Mouse (Mus musculus) megakaryocyte, adult 5-6 weeks (primary cell): ENCODE measurements around the gene Tcte1. TPM values are rescaled to one million over a fixed set of nuclear protein-coding genes. Genes with fewer than 3 reads are reported as not detected.
A peak's percentile ranks its signal among the peaks of the same experiment; 100 is the strongest.

Source experiments
- ATAC-seq: 2 replicates; pipeline ENCODE4 v1.8.0; 2016; ENCODE audit warnings: mild to moderate bottlenecking, inconsistent platforms; ENCODE audit not compliant: poor library complexity, severe bottlenecking
- total RNA-seq, 2 experiments: library from RNA; stranded (forward) in 1 of 2; stranded (reverse) in 1 of 2; fragments of 153-499, 151-499 nt in 1 of 2; fragments of 221-1000, 200-1000 nt in 1 of 2; gene quantifications; 2 replicates each; pipeline versions ENCODE4 v1.2.3 to v1.2.4; 2015 to 2017

Gene Tcte1
- total RNA-seq, 2 experiments from 2014 or later = not detected

DNA sequence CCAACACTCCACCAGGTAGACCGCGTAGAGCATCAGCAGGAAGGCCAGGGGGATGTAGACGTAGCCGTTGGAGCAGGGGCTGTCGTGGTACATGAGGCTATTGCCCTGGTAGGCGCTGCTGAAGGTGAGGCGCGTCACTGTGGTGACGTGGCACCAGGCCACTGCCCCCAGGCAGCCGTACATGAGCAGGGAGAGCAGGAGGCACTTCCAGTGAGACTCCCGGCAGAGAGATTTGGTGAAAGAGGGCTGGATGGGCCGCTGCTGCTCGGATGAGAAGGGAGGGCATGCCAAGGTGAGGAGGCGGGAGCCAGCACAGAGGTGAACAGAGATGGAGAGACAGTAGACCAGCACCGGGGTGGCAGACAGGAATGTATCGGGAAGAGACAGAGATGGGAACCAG is 23.7 kb downstream of the Tcte1 start:
- ATAC-seq = no peak

- ATAC-seq = no peak
Observed at GRCm38 (mm10) chr17:45547461-45548190, 24.4 kb downstream of the Tcte1 start.

DNA sequence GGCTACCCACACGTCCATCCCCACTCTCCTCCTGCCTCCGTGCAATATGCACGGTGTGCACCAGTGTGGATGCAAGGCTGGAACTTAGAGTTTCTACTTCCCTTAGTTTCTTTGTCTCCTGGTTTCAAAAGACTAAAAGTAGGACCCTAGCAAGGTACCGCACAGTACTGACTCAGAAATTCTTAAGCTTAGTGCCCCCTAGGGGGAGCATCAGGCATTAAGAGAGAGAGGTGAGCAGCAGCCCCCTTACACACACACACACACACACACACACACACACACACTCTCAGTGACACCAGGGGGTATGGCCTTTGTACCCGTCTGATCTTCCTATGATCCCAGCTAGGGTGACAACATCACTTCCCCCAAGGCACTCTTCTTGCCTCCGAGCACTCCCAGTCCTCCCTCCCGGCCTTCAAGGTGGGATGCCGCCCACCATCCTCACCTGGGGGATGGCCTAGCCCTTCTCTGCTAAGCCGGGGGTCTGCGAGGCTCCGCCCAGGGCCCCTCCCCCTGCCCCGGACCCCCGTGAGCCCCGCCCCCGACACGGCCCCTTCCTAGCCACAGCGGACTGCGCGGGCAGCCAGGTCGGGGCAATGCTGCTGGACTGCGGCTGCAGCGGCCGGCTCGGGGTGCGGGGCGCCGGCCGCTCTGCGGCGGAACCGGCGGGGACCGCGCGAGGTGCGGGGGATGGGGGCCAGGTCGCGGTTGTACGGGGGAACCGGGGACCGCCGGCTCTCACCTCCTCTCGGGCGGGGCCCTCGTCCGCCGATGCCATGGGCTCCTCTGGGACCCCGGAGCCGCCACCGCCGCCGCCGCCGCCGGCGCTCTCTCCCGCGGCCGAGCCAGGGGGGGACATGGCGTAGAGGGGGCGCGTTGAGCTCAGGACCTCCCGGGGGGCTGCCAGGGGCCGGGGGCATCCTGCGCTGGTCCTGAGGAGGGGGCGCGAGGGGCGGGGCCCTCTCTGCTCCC is 25.6 kb downstream of the Tcte1 start:
- ATAC-seq = no peak

DNA sequence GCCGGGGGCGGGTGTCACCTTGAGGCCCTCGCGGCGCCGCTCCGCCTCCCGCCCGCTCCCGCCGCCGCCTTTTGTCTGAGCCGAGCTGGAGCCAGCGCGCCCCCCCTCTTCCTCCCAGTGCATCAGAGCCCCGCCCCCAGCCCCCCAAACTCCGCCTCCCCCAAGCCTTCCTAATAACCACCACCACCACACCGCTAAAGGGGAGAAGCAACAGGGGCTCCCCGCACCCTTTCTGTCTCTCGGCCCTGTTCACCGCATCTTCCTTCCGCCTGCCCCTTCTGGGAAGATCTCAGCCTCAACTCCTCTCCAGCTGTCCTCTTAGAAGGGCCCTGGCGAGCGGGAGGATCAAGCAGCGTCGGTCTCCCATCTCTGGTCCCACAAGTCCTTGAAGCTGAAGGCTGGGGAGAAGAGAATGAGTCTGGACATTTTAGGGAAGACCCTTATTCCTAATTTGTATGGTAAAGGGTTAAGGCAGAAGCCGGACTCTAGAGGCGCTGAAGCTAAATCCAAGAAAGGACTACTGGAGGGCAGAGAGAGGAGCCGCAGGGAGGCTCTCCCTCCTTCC is 26.5 kb downstream of the Tcte1 start, which contains the start of gene Tmem151b:
TSS of gene Tmem151b (minus strand) at position 61 of the 565 bp plus-strand sequence.
- no peak for ATAC-seq

GRCm38 (mm10) chr17:45550253-45550652 is 27.0 kb downstream of the Tcte1 start:
- no peak for ATAC-seq

- no peak for ATAC-seq
Observed at GRCm38 (mm10) chr17:45551249-45551796, 28.1 kb downstream of the Tcte1 start.

- ATAC-seq = peak; percentile 62
Observed at GRCm38 (mm10) chr17:45551816-45552451, 28.7 kb downstream of the Tcte1 start.

DNA sequence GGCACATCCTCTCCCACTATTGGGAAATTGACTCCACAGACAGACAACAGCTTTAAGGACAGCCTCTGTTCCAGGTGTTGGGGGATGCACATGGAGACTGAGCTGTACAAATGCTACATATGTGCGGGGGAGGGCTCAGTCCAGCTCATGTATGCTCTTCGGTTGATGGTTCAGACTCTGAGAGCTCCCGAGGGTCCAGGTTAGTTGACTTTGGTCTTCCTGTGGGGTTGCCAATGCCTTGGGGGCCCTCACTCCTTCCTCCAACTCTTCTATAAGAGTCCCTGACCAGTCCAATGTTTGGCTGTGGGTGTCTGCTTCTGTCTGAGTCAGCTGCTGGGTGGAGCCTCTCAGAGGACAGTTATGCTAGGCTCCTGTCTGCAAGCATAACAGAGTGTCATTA is 29.8 kb downstream of the Tcte1 start:
- no peak for ATAC-seq

GRCm38 (mm10) chr17:45554420-45554819 is 31.2 kb downstream of the Tcte1 start:
- no peak for ATAC-seq

- ATAC-seq = peak; percentile 75
Observed at GRCm38 (mm10) chr17:45555452-45556106, 32.3 kb downstream of the Tcte1 start, which contains the start of gene Nfkbie. Gene Nfkbie (plus strand): TSS chr17:45555703.

- no peak for ATAC-seq
Observed at GRCm38 (mm10) chr17:45556107-45556489, 32.9 kb downstream of the Tcte1 start.

DNA sequence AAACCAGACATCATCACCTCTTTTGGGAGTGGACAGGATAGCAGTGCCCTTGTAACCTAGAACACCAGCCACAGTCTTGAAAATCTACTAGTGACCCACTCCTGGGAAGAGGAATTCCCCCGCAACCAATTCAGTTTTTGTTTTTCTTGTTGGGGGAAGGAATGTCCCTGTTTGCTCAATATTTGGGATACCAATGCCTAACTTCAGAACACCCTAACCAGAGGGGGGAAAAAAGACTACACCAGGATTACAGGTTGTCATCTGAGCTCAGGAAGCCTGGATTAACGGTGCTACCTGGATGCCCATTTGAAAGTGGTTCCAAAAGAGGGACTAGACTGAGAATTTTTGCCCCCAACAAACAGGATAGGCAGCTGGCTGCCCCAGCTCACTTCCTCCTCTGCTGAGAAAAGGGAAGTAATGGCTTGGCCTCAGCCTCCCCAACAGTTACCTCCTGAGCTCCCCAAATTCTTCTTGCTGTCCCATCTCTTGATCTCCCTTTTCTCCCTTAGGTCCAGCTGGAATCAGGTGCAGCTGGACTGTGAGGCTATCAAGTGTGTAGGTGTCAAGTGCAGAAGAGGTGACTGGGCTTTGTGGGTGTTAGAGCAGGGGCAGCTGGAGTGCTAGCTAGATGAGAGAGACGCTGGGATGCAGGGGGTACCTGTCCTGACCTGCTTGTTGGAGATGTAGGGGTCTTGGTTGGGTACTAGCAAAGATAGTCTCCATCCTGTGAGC is 33.4 kb downstream of the Tcte1 start:
- ATAC-seq = peak; percentile 44

GRCm38 (mm10) chr17:45557246-45557824 is 34.1 kb downstream of the Tcte1 start:
- no peak for ATAC-seq

DNA sequence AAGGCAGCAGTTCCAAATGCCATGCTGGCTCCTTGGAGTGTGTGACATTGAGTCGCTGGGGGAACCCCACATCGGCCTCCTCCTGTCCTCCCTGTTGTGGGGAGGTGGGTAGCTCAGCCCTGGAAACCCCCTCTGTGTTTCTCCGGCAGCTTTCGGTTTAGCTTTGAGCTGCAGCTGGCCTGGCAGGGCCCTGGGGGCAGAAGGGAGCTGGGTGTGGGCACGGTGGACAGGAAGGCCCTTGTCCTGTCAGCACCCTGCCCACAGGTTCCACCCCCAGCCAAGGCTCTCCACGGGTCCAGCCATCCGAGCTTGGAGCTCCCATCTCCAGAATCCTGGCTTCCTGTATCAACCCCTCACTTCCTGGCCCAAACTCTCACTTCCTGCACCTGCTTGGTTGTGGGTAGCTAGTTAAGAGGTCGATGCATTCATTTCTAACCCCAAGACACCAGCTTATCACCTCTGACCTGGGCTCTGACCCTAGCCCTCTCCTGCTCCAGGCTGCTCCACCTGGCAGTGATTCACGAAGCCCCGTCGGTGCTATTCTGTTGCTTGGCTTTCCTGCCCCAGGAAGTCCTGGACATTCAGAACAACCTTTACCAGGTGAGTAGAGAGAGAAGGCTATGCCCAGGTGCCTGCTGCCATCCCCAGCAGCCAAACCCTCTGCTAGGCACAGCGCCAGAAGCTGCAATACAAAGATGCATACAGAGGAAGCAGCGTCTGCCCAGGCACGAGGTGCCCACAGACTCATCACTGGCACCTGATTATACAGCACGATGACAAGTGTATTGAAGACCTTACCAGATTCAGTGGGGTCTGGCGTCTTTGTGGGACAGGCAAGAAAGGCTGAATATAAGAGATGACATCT is 35.0 kb downstream of the Tcte1 start:
- ATAC-seq = no peak

DNA sequence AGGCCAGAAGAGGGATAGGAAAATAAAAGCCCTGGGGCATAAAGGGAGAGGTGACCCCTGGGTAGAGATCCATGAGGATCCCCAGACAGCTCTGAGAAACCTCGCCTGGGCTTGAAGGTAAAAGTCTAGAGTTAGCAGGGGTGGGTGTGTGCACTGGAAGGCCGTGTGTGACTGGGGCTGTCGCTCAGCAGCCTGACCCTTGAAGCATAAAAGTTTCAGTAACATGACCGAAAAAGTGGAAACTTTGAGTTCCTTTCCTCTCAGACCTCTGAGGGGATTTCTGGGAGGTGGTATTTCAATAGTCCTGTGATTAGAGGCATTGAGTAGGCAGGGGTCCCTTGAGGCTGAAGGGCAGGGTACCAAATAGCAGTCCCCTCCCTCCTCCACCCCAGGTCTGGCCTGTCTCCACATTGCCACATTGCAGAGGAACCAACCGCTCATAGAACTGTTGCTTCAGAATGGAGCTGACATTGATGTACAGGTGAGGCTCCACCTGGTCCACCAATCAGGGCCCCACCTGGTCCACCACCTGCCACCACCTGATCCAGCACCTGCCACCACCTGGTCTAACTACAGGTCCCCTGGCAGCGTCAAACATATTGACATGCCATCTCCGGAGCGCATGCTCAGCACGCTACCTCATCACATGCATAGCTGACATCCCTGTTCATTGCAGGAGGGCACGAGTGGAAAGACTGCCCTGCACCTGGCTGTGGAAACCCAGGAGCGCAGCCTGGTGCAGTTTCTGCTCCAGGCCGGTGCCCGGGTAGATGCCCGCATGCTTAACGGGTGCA is 36.7 kb downstream of the Tcte1 start:
- no peak for ATAC-seq

DNA sequence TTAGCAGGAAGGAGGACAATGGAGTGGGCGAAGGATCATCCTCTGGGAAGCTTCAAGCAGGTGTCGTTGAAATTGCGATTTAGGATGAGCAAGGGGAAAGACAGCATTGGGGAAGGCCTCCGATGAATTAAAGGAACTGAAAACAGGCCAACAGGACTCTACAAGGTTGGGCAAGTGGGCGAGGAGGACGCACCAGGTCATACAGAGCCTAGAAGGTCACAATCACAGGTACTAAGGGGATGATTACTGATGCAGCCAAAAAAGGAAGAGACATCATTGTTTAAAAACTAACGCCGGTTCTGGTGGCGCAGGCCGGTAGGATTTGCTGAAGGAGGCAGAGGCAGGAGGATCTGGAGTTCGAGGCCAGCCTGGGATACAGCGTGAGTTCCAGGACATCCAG is 40.0 kb downstream of the Tcte1 start:
- ATAC-seq = no peak
